Mouse (Mus musculus): ENCODE results near the gene Trir.

DNA sequence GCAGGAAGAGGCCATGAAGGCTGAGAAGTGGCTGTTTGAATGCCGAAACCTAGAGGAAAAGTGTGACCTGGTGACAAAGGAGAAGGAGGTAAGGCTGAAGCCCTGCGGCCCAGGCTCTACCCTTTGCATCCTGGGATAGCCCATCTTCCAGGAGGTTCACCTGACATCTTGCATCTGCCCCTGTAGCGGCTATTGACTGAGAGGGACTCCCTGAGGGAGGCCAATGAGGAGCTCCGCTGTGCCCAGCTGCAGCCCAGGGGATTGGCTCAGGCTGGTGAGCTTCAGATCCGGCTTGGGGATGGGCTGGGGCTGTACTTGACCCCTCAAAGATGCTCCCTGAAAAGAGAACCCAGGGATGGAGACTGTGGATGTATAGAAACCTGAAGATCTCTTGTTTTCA, 29.6 kb upstream of the Trir start:
- no peak for TF ChIP-seq POLR2A (IDR thresholded peaks at IDR 0.05; ENCODE audit: insufficient read depth, low read depth, low read length)
- no peak for TF ChIP-seq CTCF (IDR thresholded peaks at IDR 0.05; ENCODE audit: insufficient read depth, low read depth, low read length)

Data from olfactory bulb, adult 2 months (tissue).